In the genomic region with DNA sequence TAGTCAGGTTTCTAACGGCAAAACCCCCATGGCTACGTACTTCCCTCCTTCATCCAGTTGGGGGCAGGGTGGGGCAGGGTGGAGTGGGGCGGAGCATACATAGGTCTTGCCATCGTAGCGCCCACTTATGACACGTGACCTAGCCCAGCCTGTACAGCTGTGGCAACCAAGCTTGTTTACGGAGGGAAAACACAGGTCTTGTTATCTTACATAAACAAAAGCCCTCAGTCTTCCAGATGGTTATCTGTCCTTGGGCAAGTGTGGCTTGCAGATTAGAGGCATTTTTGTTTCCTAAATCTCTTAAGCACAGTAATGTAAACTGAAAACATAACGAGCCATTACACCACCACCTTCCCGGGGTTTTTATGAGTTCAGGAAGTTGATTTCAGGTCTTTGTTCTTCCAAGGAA, we compare ENCODE assay signal across 8 mouse cellular contexts. TPM values are rescaled to one million over a fixed set of nuclear protein-coding genes. Genes with fewer than 3 reads are reported as not detected.
DNase-seq lines count a peak whose midpoint lies in the region; ATAC-seq and TF ChIP-seq lines count a peak whose summit lies in the region.
"Had no signal": no experiment of that assay in that cellular context is flagged by ENCODE, and none has a peak within 500 bp of the region (broad histone marks: within the 10 kb centered on the region; RNA-seq: fewer than 3 reads in every experiment).

No protein-coding gene starts in this region.

- H3K79me2 ChIP-seq in CH12.LX (replicated peaks; ENCODE audit: control insufficient read depth, extremely low read depth, insufficient read depth, poor library complexity, severe bottlenecking) = no peaks in the 10 kb centered on the region

- no peak overlapping the region for H3K9ac ChIP-seq in CH12.LX (ENCODE audit: insufficient read depth, low read depth)
- H3K9ac ChIP-seq in limb, embryonic 11.5 days (ENCODE audit: low read length) = no peak overlapping the region
- H3K9ac ChIP-seq: midbrain, embryonic 12.5 days had no signal

- peak in 1 of 2 experiments; percentile 34; a peak in 2 of 4 replicates for TF ChIP-seq CTCF in CH12.LX (conservative IDR thresholded peaks at IDR 0.05 in 1 of 2, IDR thresholded peaks at IDR 0.05 in 1 of 2; ENCODE audit: low read depth in 2 of 2, low read length in 2 of 2)

- H3K27ac ChIP-seq in CH12.LX (ENCODE audit: insufficient read depth, low read depth) = no peak overlapping the region
- no peak overlapping the region for H3K27ac ChIP-seq in limb, embryonic 11.5 days (replicated peaks; ENCODE audit: low read depth, low read length)
- H3K27ac ChIP-seq: midbrain, embryonic 12.5 days had no signal

- no peaks in the 10 kb centered on the region for H3K36me3 ChIP-seq in CH12.LX (replicated peaks in 1 of 2; ENCODE audit: control insufficient read depth in 1 of 2, insufficient read depth in 1 of 2, low read length in 1 of 2)
- H3K36me3 ChIP-seq in limb, embryonic 11.5 days (ENCODE audit: control insufficient read depth, insufficient read depth, low read length) = no peaks in the 10 kb centered on the region
- H3K36me3 ChIP-seq: midbrain, embryonic 12.5 days had no signal

- TF ChIP-seq POLR2A in CH12.LX (IDR thresholded peaks at IDR 0.05; ENCODE audit: low read depth, low read length) = no peak

- dilution Hi-C loops in CH12.LX (cut with MboI; ENCODE audit: extremely low pct_ligation_motif_present, extremely low pct_unique_long_range_greater_than_20kb, low sequenced_read_pairs) = no loop called here

- peak; percentile 9 for DNase-seq in CH12.LX (ENCODE audit: extremely low read depth)
- DNase-seq in limb, embryonic 11.5 days (ENCODE audit: low spot score) = peak; percentile 46
- DNase-seq in cerebellum, postnatal 25 days = no peak
- DNase-seq in kidney, adult 9 months = no peak
- no peak for DNase-seq in adrenal gland, adult 8-10 months

- peaks cover 6% of the 10 kb centered on the region for H3K27me3 ChIP-seq in CH12.LX (replicated peaks)
- H3K27me3 ChIP-seq in limb, embryonic 11.5 days (ENCODE audit: control insufficient read depth, insufficient read depth, low read length) = no peaks in the 10 kb centered on the region
- H3K27me3 ChIP-seq: midbrain, embryonic 12.5 days had no signal

- in situ Hi-C loops in CH12.LX (cut with MboI; ENCODE audit: low pct_ligation_motif_present, low pct_unique_long_range_greater_than_20kb, low sequenced_read_pairs) = no loop called here

- H3K4me3 ChIP-seq in CH12.LX (replicated peaks in 1 of 3; ENCODE audit: low read depth in 2 of 3, low read length in 2 of 3, poor library complexity in 1 of 3) = no peak overlapping the region
- no peak overlapping the region for H3K4me3 ChIP-seq in limb, embryonic 11.5 days (ENCODE audit: low read depth, low read length)
- H3K4me3 ChIP-seq: midbrain, embryonic 12.5 days had no signal

- H3K4me1 ChIP-seq in CH12.LX (ENCODE audit: control insufficient read depth in 1 of 2, insufficient read depth in 2 of 2) = no peaks in the 10 kb centered on the region
- peaks cover 3% of the 10 kb centered on the region; the same call in 1 of the 2 replicates for H3K4me1 ChIP-seq in limb, embryonic 11.5 days (ENCODE audit: control insufficient read depth, insufficient read depth, low read length)
- H3K4me1 ChIP-seq: midbrain, embryonic 12.5 days had no signal

- 50% methylated on average over 9 of the region's 9 CpGs for WGBS in limb, embryonic 11.5 days

- H3K9me3 ChIP-seq in CH12.LX (replicated peaks; ENCODE audit: low read length) = no peaks in the 10 kb centered on the region
- no peaks in the 10 kb centered on the region for H3K9me3 ChIP-seq in limb, embryonic 11.5 days (ENCODE audit: control insufficient read depth, low read length)
- H3K9me3 ChIP-seq: midbrain, embryonic 12.5 days had no signal

- peak overlapping the region; percentile 23; the same call in 1 of the 2 replicates for H3K4me2 ChIP-seq in CH12.LX (ENCODE audit: insufficient read depth, low read depth, poor library complexity, severe bottlenecking)
- H3K4me2 ChIP-seq in limb, embryonic 11.5 days (ENCODE audit: low read depth, severe bottlenecking) = no peak overlapping the region
- H3K4me2 ChIP-seq: midbrain, embryonic 12.5 days had no signal

- ATAC-seq in activated CD4-positive, CD25-positive, alpha-beta regulatory T cell, adult 4 months = peak; percentile 81
- no peak for ATAC-seq in limb, embryonic 11.5 days (ENCODE audit: insufficient number of reproducible peaks, low FRiP score, low TSS enrichment, low read depth)
- peak; percentile 96 for ATAC-seq in monocyte, adult 5-6 weeks (replicated peaks; ENCODE audit: insufficient number of reproducible peaks, low FRiP score, low TSS enrichment, poor library complexity, severe bottlenecking)

- TF ChIP-seq RAD21 in CH12.LX (IDR thresholded peaks at IDR 0.05; ENCODE audit: low read depth, low read length) = no peak

- no peak for TF ChIP-seq EP300 in CH12.LX (IDR thresholded peaks at IDR 0.05; ENCODE audit: low read length)

TF ChIP-seq in CH12.LX, 34 proteins besides CTCF, POLR2A, EP300 and RAD21:
- peak; percentile 30; the same call in 1 of the 2 replicates for TF ChIP-seq SIN3A (IDR thresholded peaks at IDR 0.05; ENCODE audit: low read length)
- no peak for TF ChIP-seq ELF1 (IDR thresholded peaks at IDR 0.05; ENCODE audit: low read depth, low read length)
- no peak for TF ChIP-seq SMC3 (IDR thresholded peaks at IDR 0.05; ENCODE audit: low read depth, low read length)
- no peak for TF ChIP-seq TBP (conservative IDR thresholded peaks at IDR 0.05; ENCODE audit: low read depth, low read length)
- TF ChIP-seq MAZ (IDR thresholded peaks at IDR 0.05; ENCODE audit: low read depth, low read length) = no peak
- TF ChIP-seq GABPA (IDR thresholded peaks at IDR 0.05; ENCODE audit: insufficient replicate concordance, low read depth, low read length) = no peak
- no peak for TF ChIP-seq NRF1 (IDR thresholded peaks at IDR 0.05; ENCODE audit: low read depth, low read length)
- no peak for TF ChIP-seq E2F4 (IDR thresholded peaks at IDR 0.05; ENCODE audit: insufficient replicate concordance, low read depth, low read length)
- TF ChIP-seq PAX5 (IDR thresholded peaks at IDR 0.05; ENCODE audit: low read length) = no peak
- no peak for TF ChIP-seq KAT2A (IDR thresholded peaks at IDR 0.05; ENCODE audit: insufficient replicate concordance, low read length)
- no peak for TF ChIP-seq NELFE (IDR thresholded peaks at IDR 0.05; ENCODE audit: low read depth, low read length)
- TF ChIP-seq HCFC1 (IDR thresholded peaks at IDR 0.05; ENCODE audit: low read depth, low read length) = no peak
- TF ChIP-seq JUND (conservative IDR thresholded peaks at IDR 0.05; ENCODE audit: low read depth, low read length) = no peak
- peak; percentile 77 for TF ChIP-seq BHLHE40 (IDR thresholded peaks at IDR 0.05; ENCODE audit: low read depth, low read length)
- TF ChIP-seq MAX (IDR thresholded peaks at IDR 0.05; ENCODE audit: low read length) = peak; percentile 73; the same call in 1 of the 2 replicates
- no peak for TF ChIP-seq ZNF384 (IDR thresholded peaks at IDR 0.05; ENCODE audit: low read depth, low read length)
- TF ChIP-seq MXI1 (IDR thresholded peaks at IDR 0.05; ENCODE audit: low read depth, low read length) = no peak
- TF ChIP-seq ETS1 (conservative IDR thresholded peaks at IDR 0.05; ENCODE audit: low read depth, low read length) = no peak
- no peak for TF ChIP-seq ZC3H11A (IDR thresholded peaks at IDR 0.05; ENCODE audit: low read depth, low read length)
- no peak for TF ChIP-seq JUN (IDR thresholded peaks at IDR 0.05; ENCODE audit: insufficient read depth, low read depth, low read length)
- TF ChIP-seq POLR2AphosphoS2 (IDR thresholded peaks at IDR 0.05; ENCODE audit: low read depth, low read length) = no peak
- TF ChIP-seq IRF4 (IDR thresholded peaks at IDR 0.05; ENCODE audit: low read depth, low read length) = no peak
- no peak for TF ChIP-seq CHD2 (IDR thresholded peaks at IDR 0.05; ENCODE audit: low read length)
- peak; percentile 72 for TF ChIP-seq USF2 (conservative IDR thresholded peaks at IDR 0.05; ENCODE audit: low read depth, low read length)
- no peak for TF ChIP-seq MYC (IDR thresholded peaks at IDR 0.05; ENCODE audit: low read depth, low read length)
- TF ChIP-seq ZKSCAN1 (IDR thresholded peaks at IDR 0.05; ENCODE audit: borderline replicate concordance, low read depth, low read length) = no peak
- no peak for TF ChIP-seq TCF12 (IDR thresholded peaks at IDR 0.05; ENCODE audit: low read depth, low read length)
- no peak for TF ChIP-seq MEF2A (IDR thresholded peaks at IDR 0.05; ENCODE audit: borderline replicate concordance, low read depth, low read length)
- no peak for TF ChIP-seq UBTF (IDR thresholded peaks at IDR 0.05; ENCODE audit: low read depth, low read length)
- peak; percentile 82 for TF ChIP-seq USF1 (IDR thresholded peaks at IDR 0.05; ENCODE audit: low read depth, low read length)
- TF ChIP-seq MAFK (IDR thresholded peaks at IDR 0.05; ENCODE audit: insufficient replicate concordance, low read length) = no peak
- no peak for TF ChIP-seq CHD1 (IDR thresholded peaks at IDR 0.05; ENCODE audit: low read depth, low read length)
- TF ChIP-seq RCOR1 (conservative IDR thresholded peaks at IDR 0.05; ENCODE audit: low read depth, low read length) = no peak
- no peak for TF ChIP-seq ZMIZ1 (IDR thresholded peaks at IDR 0.05; ENCODE audit: low read depth, low read length)

RNA-seq across cellular contexts. Expression of a gene that starts 7.4 kb away (rescaled TPM):
- total RNA-seq in CH12.LX (2012; rRNA removed) (not detected in 2 replicates), CH12.LX (2014; rRNA removed) (not detected in 2 replicates)
- polyA plus RNA-seq in CH12.LX (2012; ENCODE audit: insufficient read length, low read depth) = not detected in 2 replicates
- 10 to 100 TPM; 12.6 to 13.9 TPM for polyA plus RNA-seq in activated CD4-positive, CD25-positive, alpha-beta regulatory T cell, adult 4 months (2017; shearing (Covaris generic))
- polyA plus RNA-seq in limb, embryonic 11.5 days (2014; fragmentation: Nextera tagmentation; extraction: Ambion mirVana) = not detected in 2 replicates
- total RNA-seq in monocyte, adult 5-6 weeks (2017) = not detected in 3 replicates
- total RNA-seq in adrenal gland, adult 8-10 months (2022) = under 1 TPM in 3 of 4 experiments, not detected in 1; 0.17 to 0.99 (median 0.19) TPM
- polyA plus RNA-seq: midbrain, embryonic 12.5 days had no signal

RNA-seq across cellular contexts. Expression of a gene that starts 45.1 kb away (rescaled TPM):
- not detected in 2 replicates for total RNA-seq in CH12.LX (2012; rRNA removed)
- total RNA-seq in CH12.LX (2014; rRNA removed) = not detected in 2 replicates
- not detected in 2 replicates for polyA plus RNA-seq in CH12.LX (2012; ENCODE audit: insufficient read length, low read depth)
- not detected for polyA plus RNA-seq in activated CD4-positive, CD25-positive, alpha-beta regulatory T cell, adult 4 months (2017; shearing (Covaris generic))
- polyA plus RNA-seq in limb, embryonic 11.5 days (2014; fragmentation: Nextera tagmentation; extraction: Ambion mirVana) = 12.4 and 14.2 TPM in 2 replicates
- 0.58 to 0.64 TPM in 2 of 3 replicates, not detected in the other for total RNA-seq in monocyte, adult 5-6 weeks (2017)
- total RNA-seq in adrenal gland, adult 8-10 months (2022) = 100 to 1,000 TPM in 2 of 4 experiments, 10 to 100 TPM in 2; 43.8 to 117 (median 81.5) TPM

Comparison
In these comparisons a context has a peak if more than half of its experiments do, and no peak if none do; other contexts are left out.
1. DNase-seq: peak in CH12.LX (single experiment) and limb, embryonic 11.5 days (single experiment); none in cerebellum, postnatal 25 days (0 of 2), kidney, adult 9 months (single experiment) and adrenal gland, adult 8-10 months (single experiment).
2. RNA of a gene that starts 45.1 kb away (total RNA-seq): 43.8 to 117 TPM in adrenal gland, adult 8-10 months; not detected in CH12.LX and 0.58 to 0.64 TPM in monocyte, adult 5-6 weeks; every median in the first group is over 10 times any median in the second.